Mouse (Mus musculus): ENCODE measurements at regions not wholly inside any gene's neighbourhood (a gene's known extent, or its start where the extent isn't known, plus 50 kb on each side); places are given as distances from the start of the nearest gene placed in this dataset.
"Not testable (repeated sequence)": the region's sequence is repeated elsewhere in the genome, so short reads cannot be mapped to it uniquely, and the experiment has no call there.

GRCm38 (mm10) chr9:27453476-27453875, 56.9 kb downstream of the Spata19 start:
- ATAC-seq: no peak

DNA sequence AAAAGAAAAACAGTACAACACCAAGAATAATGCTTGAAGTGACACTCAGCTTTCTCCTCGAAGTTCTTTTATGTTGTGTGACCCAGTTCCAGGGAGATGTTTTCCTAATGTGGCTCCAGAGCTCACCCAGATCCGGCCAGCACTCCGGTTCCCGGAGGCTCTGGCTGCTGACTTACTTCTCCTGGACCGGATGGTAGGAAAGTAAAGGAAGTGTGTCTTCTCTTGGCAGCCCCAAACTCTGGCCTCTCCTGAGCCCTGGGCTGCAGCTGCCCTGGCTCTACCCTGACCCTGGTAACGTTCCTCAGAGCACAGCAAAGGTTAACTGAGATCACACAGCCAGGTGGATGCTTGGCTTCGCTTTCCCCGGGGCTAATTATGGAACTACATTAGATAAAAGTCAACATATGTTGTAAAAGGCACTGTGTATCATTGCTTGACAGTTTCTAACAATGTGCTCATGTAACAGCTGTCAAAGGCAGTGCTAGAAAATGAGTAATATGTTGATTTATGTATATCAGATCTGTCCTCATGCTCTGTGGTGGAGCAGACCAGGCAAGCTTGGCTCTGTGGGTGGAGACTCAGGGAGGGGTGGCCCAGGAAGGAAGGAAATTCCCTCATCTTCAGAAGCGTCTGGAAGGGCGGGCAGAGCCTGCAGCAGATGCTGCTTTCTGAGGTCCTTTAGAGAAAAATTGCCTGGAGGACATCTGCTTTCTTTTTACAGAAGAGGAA, 57.5 kb downstream of the Spata19 start:
- no peak for ATAC-seq

DNA sequence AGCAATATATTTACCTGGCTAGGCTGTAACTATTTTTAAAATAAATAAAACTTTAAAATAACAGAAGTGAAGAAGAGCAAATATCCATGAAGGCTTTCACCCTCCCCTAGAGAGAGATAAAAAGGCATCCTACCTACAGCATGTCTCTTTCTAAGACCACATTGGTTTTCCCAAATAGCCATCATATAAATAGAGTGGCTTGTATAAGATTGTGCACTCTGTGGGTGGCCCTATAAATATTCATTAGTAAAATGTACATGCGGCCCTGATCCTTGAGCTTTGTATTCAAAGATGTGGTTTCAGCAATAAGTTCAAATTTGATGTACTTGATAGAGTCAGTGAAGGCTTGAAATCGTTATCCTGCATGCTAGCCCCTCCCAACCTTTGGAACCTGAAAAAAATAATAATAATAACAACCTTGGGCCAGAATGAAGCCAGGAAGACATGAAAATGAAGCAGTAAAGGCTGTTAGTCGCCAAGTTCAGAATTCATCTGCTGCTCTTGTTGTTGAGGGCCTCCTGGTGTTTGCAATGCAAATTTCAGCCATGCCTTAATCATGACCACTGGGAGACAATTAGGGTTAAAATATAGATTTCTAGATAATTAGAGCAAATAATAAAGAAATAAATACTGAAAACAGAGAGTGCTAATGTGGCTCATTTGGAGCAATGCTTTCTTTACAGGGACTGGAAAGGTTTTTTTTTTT, 61.9 kb downstream of the Spata19 start:
- no peak for ATAC-seq

GRCm38 (mm10) chr9:27461029-27461428, 64.4 kb downstream of the Spata19 start:
- ATAC-seq: no peak

- ATAC-seq: no peak
Observed at GRCm38 (mm10) chr9:27464006-27464405, 67.4 kb downstream of the Spata19 start.

GRCm38 (mm10) chr9:27475468-27475867, 78.9 kb downstream of the Spata19 start:
- ATAC-seq: no peak

GRCm38 (mm10) chr9:27476636-27477035, 80.0 kb downstream of the Spata19 start:
- ATAC-seq: no peak

GRCm38 (mm10) chr9:27477079-27477687, 80.6 kb downstream of the Spata19 start:
- no peak for ATAC-seq

GRCm38 (mm10) chr9:27478346-27478745, 81.7 kb downstream of the Spata19 start:
- no peak for ATAC-seq

DNA sequence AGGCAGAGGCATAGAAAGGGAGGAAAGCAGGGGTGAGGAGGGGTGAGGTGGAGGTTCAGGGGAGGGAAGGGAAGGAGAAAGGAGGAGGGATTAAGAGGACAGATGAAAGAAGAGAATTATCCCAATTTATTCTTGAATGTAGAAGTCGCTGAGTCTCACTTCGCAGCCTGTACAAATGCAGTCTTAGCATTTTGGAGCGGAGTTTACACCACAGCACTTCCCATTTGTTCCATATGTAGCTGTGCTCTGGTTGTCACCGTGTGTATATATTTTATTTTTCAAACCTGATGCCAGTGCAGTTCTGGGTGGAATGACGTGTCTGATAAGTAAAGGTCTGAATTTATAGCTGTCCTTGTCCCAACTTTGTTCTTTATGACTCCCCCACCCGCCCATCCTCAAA, 105.2 kb downstream of the Spata19 start:
- no peak for ATAC-seq

- no peak for ATAC-seq
Observed at GRCm38 (mm10) chr9:27509157-27509556, 112.6 kb downstream of the Spata19 start.

DNA sequence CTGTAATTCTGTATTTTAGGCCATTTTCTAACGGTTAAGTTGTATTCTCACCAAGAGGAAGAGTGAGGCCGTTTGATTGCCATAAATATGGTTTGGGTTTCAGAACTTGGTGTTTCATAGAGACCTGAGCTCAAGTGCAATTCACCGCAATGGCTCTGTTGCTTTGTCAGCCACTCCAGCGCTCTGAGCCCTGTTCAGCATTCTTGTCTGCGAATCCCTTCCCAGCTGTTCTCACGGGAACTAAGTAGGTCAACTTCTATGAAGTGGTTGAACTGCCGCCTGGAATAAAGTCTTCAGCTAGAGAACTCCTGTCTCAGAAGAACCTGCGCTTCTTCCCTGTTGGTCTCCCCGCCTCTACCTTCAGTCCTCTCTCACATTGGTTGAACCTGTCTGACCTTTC, 113.1 kb downstream of the Spata19 start:
- no peak for ATAC-seq

GRCm38 (mm10) chr9:27511161-27511560, 114.6 kb downstream of the Spata19 start:
- no peak for ATAC-seq

DNA sequence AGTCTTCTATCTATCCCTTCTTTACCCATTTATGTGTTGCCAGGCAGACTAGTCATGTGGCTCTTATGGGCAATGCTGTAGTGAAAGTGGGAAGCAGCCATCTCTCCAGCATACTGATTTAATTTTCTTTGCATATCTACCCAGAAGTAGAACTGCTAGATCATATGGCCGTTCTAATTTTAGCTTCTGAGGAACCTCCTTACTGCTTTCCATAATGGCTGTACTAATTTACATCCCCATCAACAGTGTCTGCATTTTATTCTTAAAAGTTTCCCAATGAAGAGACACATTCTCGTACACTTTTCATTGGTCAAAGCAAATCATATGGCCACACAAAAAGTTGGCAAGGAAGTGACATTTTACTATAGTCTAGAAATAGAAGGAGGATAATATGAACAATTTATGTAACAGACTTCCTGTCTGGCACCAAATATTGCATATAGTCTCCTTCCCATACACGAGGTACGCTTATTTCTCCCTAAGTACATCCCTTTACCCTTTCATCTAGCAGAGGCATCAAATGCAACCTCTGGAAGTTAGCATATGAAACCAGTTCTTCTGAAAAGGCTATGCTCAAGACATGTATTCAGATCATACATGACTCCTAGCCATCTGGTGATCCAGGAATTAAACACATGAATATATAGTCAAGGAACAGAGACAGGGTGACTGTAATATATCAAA, 119.0 kb downstream of the Spata19 start:
- no peak for ATAC-seq

DNA sequence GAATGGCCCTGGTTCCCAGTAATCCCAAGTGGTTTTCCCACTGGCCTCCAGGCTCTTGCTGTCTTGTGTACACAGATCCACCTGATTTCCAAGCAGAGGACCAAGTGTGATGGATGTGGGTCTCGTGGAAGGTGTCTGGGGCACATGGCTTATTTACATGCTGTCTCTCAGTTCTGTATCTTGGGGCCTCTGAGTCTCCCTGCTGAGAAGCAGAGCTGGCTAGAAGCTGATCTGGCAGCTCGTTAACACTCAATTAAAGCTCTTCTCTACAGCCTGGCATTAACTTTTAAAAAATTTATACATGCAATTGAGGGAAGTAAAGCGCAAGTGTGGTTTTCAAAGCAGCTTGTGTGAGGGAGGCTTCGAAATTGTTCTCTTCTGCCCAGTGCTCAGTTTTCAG, 121.4 kb downstream of the Spata19 start:
- ATAC-seq: no peak

GRCm38 (mm10) chr9:27519711-27520110, 123.1 kb downstream of the Spata19 start:
- no peak for ATAC-seq

GRCm38 (mm10) chr9:27521181-27521580, 124.6 kb downstream of the Spata19 start:
- no peak for ATAC-seq

GRCm38 (mm10) chr9:27526681-27527080, 130.1 kb downstream of the Spata19 start:
- no peak for ATAC-seq

DNA sequence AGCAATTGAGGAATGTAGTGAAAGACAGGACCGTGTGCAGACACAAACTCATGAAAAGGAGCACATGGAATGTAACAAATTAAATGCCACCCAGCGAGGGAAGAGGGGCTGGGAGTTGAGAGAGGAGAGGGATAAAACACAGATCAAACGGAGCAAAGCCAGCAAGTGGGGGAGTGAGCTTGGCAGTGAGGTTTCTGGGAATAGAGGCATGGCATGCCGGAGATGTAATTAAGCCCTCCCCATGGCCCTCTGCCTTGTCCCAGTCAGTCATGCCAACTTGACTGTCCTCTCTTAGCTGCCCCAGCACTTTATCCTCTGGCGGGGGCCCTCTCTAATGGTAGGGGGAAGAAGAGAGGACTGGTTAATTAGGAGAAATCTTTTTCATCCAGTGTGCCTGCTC, 141.9 kb downstream of the Spata19 start:
- no peak for ATAC-seq

- no peak for ATAC-seq
Observed at GRCm38 (mm10) chr9:27541585-27542151, 145.1 kb downstream of the Spata19 start.

GRCm38 (mm10) chr9:27554697-27555096, 158.1 kb downstream of the Spata19 start:
- not testable (repeated sequence) for ATAC-seq

DNA sequence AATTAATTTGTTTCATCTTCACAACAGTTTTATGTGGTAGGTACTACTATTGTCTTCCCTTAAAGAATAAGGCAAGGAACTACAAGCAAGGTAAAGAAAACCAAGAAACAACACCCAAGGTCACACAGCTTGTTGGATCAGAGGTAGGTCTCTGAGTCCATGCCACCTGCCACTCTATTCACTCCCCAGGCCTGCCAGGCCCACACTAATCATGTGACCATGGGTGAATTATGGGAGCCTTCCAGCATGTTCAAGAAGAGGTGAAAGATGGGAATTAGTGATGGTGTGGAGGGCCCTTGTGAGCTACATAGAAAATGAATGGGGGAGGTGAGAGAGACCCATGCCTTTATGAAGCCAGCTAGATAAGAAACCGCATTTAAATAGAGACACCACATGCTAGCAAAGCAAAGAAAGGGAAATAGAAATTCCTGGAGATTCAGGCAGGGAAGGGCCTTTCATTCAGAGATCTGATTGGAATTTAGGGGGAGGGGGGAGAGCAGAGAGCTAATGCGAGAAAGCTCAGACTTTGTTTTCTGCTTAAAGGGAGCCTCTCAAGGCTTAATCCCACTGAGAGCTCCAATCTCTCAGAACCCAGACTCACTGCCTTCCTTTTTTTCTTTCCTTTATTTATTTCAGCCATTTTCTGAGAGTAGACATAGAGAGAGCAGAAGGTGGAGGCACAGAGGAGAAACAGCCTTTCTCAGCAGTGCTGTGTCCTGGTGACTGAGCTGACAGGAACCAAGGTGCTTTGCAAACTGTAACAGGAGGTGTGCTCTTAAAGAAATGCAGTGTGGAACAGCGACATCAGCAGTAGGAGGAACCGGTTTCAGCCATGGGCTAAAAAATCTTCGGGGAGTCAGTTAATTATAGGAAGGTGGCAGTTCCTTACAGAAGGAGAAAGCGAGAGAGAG, 160.0 kb downstream of the Spata19 start:
- ATAC-seq: no peak
